20 mouse cellular contexts compared by ENCODE assay signal in genomic region chr6:143535726-143536125, GRCm38 (mm10).
DNase-seq lines count a peak whose midpoint lies in the region; ATAC-seq and TF ChIP-seq lines count a peak whose summit lies in the region.
"Had no signal": no experiment of that assay in that cellular context is flagged by ENCODE, and none has a peak within 500 bp of the region (broad histone marks: within the 10 kb centered on the region; RNA-seq: fewer than 3 reads in every experiment).

No protein-coding gene starts in this region.

- H3K36me3 ChIP-seq in forebrain, embryonic 15.5 days: no peaks in the 10 kb centered on the region
- H3K36me3 ChIP-seq in forebrain, embryonic 10.5 days (replicated peaks): no peaks in the 10 kb centered on the region
- H3K36me3 ChIP-seq in kidney, embryonic 15.5 days: no peaks in the 10 kb centered on the region
- H3K36me3 ChIP-seq: heart, embryonic 15.5 days; hindbrain, embryonic 12.5 days; limb, embryonic 12.5 days; liver, embryonic 15.5 days; stomach, embryonic 15.5 days had no signal

- TF ChIP-seq POLR2A in lung, adult 2 months (IDR thresholded peaks at IDR 0.05; ENCODE audit: borderline replicate concordance, extremely low read depth, low read depth, low read length): no peak

- WGBS in forebrain, embryonic 15.5 days: 56% methylated on average over 15 of the region's 15 CpGs
- WGBS in forebrain, embryonic 10.5 days: 89% methylated on average over 15 of the region's 15 CpGs
- WGBS in kidney, embryonic 15.5 days: 67% methylated on average over 15 of the region's 15 CpGs
- WGBS in lung, adult 2 months: 72% methylated on average over 15 of the region's 15 CpGs

- H3K9ac ChIP-seq in forebrain, embryonic 15.5 days (replicated peaks): no peak overlapping the region
- H3K9ac ChIP-seq in kidney, embryonic 15.5 days: no peak overlapping the region
- H3K9ac ChIP-seq: heart, embryonic 15.5 days; hindbrain, embryonic 12.5 days; limb, embryonic 12.5 days; liver, embryonic 15.5 days; stomach, embryonic 15.5 days had no signal

- no peak for ATAC-seq in forebrain, embryonic 15.5 days (replicated peaks)
- no peak for ATAC-seq in kidney, embryonic 15.5 days (replicated peaks; ENCODE audit: low FRiP score)
- ATAC-seq: midbrain, embryonic 16.5 days had no signal

- H3K4me1 ChIP-seq in forebrain, embryonic 15.5 days: peaks cover 8% of the 10 kb centered on the region
- peaks cover 27% of the 10 kb centered on the region for H3K4me1 ChIP-seq in forebrain, embryonic 10.5 days
- peaks cover 8% of the 10 kb centered on the region for H3K4me1 ChIP-seq in kidney, embryonic 15.5 days
- no peaks in the 10 kb centered on the region; the same call in 1 of the 2 replicates for H3K4me1 ChIP-seq in lung, adult 2 months (ENCODE audit: control insufficient read depth, insufficient read depth, low read length)
- H3K4me1 ChIP-seq: liver, embryonic 15.5 days; megakaryocyte, embryonic 14.5 days had no signal

- 0 out of 2 replicates have a peak, but pooled peaks cover 4% of the 10 kb centered on the region for H3K27me3 ChIP-seq in forebrain, embryonic 15.5 days
- no peaks in the 10 kb centered on the region for H3K27me3 ChIP-seq in forebrain, embryonic 10.5 days (ENCODE audit: poor library complexity, severe bottlenecking)
- 0 out of 2 replicates have a peak, but pooled peaks cover 4% of the 10 kb centered on the region for H3K27me3 ChIP-seq in kidney, embryonic 15.5 days
- H3K27me3 ChIP-seq: CH12.LX; heart, embryonic 15.5 days; hindbrain, embryonic 12.5 days; limb, embryonic 12.5 days; liver, embryonic 15.5 days; megakaryocyte, embryonic 14.5 days; stomach, embryonic 15.5 days had no signal

- H3K27ac ChIP-seq in forebrain, embryonic 15.5 days (replicated peaks): no peak overlapping the region
- H3K27ac ChIP-seq in forebrain, embryonic 10.5 days: no peak overlapping the region
- no peak overlapping the region for H3K27ac ChIP-seq in kidney, embryonic 15.5 days
- H3K27ac ChIP-seq: heart, embryonic 15.5 days; hindbrain, embryonic 12.5 days; kidney, postnatal 0 days; liver, embryonic 15.5 days; stomach, embryonic 15.5 days had no signal

- no peak for DNase-seq in forebrain, embryonic 10.5 days (ENCODE audit: extremely low spot score, low spot score)
- DNase-seq in kidney, postnatal 25 days: no peak
- DNase-seq in lung, adult 2 months: no peak
- DNase-seq in lung, adult 18-20 months: no peak
- peak; percentile 4 to 49 for DNase-seq in urinary bladder, postnatal 4 days (ENCODE audit: low spot score in 2 of 2)
- no peak for DNase-seq in urinary bladder, postnatal 36 days (ENCODE audit: low spot score in 2 of 2)
- DNase-seq: adrenal gland, adult 2 months; cerebellum, adult 11 months; cerebellum, postnatal 14 days had no signal

- H3K4me2 ChIP-seq in forebrain, embryonic 15.5 days (replicated peaks): no peak overlapping the region
- peak overlapping the region; percentile 24 for H3K4me2 ChIP-seq in kidney, embryonic 15.5 days
- H3K4me2 ChIP-seq: heart, embryonic 15.5 days; hindbrain, embryonic 12.5 days; limb, embryonic 12.5 days; liver, embryonic 15.5 days; stomach, embryonic 15.5 days had no signal

- no peak for TF ChIP-seq CTCF in lung, adult 2 months (IDR thresholded peaks at IDR 0.05; ENCODE audit: insufficient read depth, low read length)

- H3K4me3 ChIP-seq in forebrain, embryonic 15.5 days: peak overlapping the region; percentile 8; the same call in 1 of the 2 replicates
- no peak overlapping the region for H3K4me3 ChIP-seq in forebrain, embryonic 10.5 days
- H3K4me3 ChIP-seq in kidney, embryonic 15.5 days (replicated peaks): no peak overlapping the region
- H3K4me3 ChIP-seq in lung, adult 2 months (replicated peaks; ENCODE audit: extremely low read depth, low read depth, low read length): peak overlapping the region; percentile 5
- H3K4me3 ChIP-seq: heart, embryonic 15.5 days; hindbrain, embryonic 12.5 days; limb, embryonic 12.5 days; liver, embryonic 15.5 days; megakaryocyte, embryonic 14.5 days; stomach, embryonic 15.5 days had no signal

- H3K9me3 ChIP-seq in forebrain, embryonic 15.5 days: no peaks in the 10 kb centered on the region
- H3K9me3 ChIP-seq in forebrain, embryonic 10.5 days: no peaks in the 10 kb centered on the region
- H3K9me3 ChIP-seq in kidney, embryonic 15.5 days (replicated peaks): no peaks in the 10 kb centered on the region
- H3K9me3 ChIP-seq: heart, embryonic 15.5 days; hindbrain, embryonic 12.5 days; limb, embryonic 12.5 days; liver, embryonic 15.5 days; stomach, embryonic 15.5 days had no signal

Comparison
In these comparisons a context has a peak if more than half of its experiments do, and no peak if none do; other contexts are left out.
1. H3K4me3 ChIP-seq: peak in forebrain, embryonic 15.5 days (single experiment) and lung, adult 2 months (single experiment); none in forebrain, embryonic 10.5 days (single experiment) and kidney, embryonic 15.5 days (single experiment).
2. DNase-seq: peak in urinary bladder, postnatal 4 days (2 of 2); none in forebrain, embryonic 10.5 days (single experiment), kidney, postnatal 25 days (0 of 2), lung, adult 2 months (single experiment), lung, adult 18-20 months (0 of 2) and urinary bladder, postnatal 36 days (0 of 2).